Mouse (Mus musculus) retina, postnatal 7 days (tissue): Measurements from ENCODE around the gene Safb.
A peak's percentile ranks its signal among the peaks of the same experiment; 100 is the strongest.

Source experiments
- DNase-seq: peaks from one replicate; pipeline ENCODE4 v3.0.0-alpha.2; 2012; ENCODE audit warnings: low read depth, low spot score

Gene Safb

DNA sequence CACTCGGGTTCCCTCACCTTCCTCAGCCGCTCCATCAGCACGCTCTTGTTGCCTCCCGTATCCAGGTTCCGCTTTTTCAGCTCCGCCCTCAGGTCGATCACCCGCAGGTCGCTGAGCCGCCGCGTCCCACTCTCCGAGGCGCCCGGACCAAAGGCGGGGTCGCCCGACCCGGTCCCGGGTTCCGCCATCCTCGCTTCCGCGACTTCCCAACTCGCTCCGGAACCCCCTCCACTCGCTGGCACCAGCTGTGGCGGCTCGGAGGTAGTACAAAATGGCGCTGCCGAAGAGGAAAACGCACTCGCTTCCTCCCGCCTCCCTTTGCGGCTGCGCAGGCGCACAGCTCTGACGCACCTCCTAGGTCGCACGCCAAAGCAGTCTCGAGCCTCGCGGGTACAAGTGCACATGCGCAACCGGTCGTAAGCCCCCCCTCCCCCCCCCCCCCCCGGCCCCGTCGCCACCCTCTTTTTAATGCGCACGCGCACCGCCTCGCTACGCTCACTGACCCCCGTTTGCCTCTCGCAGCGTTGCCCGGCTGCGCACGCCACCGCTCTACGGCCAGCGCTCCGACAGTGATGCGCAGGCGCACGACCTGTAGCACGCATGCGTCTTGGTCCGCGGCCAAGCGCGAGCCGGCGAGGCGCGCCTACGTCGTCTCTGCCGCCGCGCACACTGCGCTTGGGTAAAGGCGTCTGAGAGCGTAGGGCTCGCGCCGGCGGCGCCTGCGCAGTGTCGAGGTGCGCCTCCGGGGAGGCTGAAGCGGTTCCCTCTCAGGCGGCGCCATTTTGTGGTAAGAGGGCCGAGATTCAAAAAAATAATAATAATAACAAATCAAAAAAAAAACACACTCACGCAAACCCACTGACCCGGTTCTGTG lies at the start of gene Safb, which contains the start of gene Safb2:
Gene Safb (plus strand): TSS at position 569 of the 874 bp plus-strand sequence.
Gene Safb2 (minus strand): TSS at position 329 of the 874 bp plus-strand sequence.
- DNase-seq: peak; percentile 98

DNA sequence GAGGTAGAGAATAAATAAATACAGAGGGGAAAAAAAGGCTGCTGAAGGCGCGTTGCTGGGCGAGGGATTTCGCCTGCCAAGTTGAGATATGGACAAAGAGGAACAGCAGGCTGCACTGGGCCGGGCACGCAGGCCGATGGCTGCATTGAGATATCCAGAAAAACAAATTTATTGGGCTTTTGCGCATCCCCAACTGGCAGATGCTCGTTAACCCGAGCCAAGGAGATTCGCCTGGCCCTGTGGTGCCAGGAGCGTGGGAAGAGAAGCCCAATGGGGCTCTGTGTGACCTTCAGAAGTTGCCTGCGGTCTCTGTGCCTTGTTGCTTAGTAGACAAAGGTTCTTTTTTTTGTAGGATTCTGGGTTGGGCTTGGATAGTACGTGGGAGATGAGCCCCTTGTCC lies 48.4 kb upstream of the Safb start:
- DNase-seq: no peak

DNA sequence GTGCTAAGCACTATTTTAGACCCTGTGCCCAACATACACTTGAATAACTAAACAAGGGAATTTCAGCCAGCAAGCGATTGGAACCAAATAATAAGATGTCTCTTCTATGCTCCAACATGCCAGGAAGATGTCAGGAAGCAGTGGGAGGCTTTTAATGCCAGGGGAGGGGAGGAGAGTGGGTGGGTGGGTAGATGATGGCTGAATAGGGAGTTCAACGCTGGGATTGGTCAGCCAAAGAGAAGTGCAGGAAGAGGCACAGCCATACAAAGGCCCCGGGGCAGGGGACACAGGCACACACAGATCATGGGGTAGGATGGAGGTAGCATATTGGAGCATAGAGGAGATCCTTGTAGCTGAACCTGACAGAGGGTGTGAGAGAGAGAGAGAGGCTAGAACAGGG lies 47.8 kb upstream of the Safb start:
- no peak for DNase-seq

DNA sequence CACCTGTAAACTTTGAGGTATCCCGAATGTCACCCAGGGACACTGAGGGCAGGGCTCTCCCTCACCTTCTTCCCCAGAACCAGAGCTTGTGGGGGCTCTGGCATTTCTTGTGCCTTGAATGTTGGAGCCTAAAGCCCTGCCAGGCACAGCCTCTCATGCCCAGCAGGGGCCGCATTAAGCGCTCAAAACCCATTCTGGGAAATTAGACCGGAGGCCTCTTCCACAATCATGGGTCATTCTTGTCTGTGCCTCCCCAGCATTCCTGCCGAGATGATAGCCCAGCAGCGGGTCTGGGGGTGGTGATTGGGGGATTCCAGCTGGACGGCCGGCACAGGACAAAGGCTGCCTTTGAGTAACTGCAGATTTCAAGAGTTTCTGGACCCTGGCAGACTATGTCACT lies 46.7 kb upstream of the Safb start:
- no peak for DNase-seq

DNA sequence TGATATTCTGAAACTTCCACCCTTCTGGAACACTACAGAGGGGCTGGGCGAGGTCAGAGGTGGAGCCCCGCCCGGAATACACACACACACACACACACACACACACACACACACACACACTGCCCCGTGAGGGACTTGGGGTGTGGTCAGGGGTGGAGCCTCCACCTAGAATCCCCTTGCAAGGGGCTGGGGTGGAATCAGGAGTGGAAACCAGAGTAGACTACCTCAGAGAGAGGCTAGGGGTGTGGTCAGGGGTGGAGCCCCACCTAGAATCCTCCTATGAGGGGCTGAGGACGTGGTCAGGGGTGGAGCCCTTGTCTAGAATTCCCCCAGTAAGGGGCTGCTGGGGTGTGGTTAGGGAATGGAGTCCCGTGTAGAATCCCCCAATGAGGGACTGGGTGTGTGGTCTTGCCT lies 44.1 kb upstream of the Safb start:
- DNase-seq: no peak

DNA sequence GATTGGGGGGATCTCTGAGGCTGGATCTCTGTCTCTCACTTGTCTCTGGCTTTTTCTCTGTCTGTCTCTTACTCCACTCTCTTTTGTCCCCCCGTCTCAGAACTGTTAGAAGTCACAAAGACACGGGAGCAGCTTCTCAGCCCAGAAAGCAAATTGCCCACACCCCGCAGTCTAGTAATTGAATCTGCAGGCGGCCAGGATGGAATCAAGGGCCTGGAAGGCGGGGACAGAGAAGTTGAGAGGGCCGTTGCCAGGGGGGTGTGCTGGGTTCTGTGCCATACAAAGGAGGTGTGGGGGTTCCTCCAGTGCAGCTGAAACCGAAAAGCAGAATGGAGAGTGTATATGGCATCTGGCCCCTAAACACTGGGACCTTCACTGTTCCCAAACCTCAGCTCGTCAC lies 41.9 kb upstream of the Safb start:
- DNase-seq: no peak

DNA sequence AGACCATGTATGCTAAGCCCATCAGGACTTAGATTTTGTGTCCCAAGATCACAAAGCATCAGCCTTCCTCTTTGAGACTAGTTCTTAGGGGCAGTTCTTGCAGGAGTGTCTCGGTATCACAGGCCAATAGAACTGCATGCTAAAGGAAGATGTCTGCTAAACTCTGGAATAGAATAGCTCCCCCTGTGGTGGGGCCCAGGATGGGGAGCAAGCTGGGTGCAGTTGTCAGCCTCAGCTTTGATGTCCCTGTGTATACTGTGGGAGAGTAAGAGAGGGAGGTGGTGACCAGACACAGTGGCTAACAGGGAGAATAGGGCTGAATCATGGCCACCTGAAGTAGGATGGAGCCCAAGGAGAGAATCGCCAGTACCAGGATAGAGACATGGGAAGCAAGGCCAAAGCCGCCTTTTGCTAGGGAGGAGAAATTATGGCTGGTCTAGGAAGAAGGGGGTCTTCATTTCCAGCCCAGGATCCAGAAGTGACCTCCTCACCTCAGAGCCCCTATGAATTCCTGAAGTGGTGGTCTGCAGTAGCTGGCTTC lies 40.9 kb upstream of the Safb start:
- DNase-seq: no peak

DNA sequence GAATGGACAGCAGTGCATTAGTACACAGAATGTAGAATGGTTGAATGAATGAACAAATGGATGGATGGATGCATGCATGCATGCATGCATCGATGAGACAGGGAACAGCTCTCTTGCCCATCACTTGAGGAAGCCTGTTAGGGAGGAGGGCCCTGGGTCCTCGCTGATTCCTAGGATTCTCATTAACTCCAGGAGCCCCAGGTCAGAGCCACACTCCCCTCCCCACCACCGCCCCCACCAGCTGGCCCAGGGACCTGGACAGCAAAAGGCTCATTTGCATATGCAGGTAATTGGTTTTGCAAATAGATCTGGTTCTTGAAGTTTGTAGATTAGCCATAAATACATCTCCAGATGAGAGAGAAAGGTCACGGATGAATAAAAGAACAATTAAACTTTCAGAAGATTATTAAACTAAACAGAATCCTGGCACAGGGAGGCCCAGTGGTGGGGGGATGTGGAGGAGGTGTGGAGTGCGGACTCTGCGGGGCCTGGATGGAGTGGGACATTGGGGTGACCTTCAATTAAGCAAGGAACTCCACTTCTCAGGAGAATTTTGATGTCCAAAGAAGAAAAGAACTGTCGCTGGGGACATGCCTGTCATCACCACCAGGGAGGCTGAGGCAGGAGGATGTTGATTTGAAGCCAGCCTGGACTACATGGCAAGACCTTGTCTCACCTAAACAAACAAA lies 39.8 kb upstream of the Safb start:
- DNase-seq: no peak

DNA sequence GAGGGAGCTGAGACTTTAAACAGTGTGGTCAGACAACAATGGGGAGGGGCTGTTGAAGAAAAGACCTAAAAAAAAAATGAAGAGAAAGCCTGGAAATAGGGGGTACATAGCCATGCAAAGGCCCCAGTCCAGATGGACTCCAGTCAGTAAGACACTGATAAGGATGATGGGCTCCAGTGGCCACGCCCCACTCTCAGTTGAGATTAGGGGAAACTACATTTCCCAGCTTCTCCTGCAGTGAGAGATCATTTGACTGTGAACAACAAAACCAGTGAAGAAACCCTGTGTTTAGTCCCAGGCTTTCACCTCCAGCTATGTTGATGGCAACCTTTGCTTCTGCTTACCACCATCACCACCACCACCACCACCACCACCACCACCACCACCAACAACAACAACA lies 38.7 kb upstream of the Safb start:
- DNase-seq: no peak

DNA sequence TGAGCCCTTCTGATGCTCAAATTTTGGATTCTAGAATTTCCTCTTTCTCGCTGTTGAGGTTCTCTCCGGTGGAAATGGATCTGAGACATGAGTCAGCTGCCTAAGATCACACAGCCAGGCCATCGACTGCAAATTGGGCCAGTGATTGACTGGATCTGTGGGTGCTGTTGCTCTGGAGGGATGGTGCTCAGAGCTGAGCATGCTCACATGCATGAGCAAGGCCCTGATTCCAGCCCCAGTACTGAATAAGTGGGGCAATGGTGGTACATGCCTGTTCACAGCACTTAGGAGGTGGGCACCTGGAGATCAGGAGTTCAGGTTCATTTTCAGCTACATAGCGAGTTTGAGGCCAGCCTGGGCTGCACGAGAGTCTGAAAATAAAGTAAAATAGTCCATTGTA lies 38.0 kb upstream of the Safb start:
- no peak for DNase-seq

DNA sequence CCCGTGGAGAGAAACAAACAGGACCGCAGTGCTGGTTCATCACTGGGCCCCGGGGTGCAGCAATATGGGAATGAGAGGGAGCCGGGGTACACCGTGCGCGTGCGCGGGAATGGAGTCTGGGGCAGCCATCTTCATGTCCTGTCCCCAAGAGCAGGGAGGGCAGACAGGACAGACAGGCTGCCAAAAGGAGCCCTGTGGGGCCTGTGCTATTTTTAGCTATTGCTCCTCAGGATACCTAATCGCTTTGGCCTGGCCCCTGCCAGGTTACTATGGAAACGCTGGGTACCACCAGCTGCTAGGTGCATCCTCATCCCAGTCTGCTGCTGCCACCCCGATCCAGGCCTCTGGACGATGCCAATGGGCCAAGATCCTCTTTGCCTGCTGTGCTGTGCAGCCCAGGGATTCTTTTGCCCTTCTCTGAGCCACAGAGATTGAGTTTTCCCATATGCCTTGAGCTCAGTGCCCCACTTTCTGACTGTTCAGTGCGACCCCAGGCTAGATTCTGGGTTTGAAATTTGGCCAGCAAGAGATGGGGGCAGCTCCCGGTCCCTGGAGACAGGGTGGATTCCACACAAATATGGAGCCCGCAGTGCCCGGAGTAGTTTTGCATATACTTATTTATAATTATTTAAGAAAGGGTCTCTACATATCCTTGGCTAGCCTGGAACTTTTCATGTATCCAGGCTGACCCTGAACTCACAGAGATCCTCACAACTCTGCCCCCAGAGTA lies 37.3 kb upstream of the Safb start:
- DNase-seq: no peak

DNA sequence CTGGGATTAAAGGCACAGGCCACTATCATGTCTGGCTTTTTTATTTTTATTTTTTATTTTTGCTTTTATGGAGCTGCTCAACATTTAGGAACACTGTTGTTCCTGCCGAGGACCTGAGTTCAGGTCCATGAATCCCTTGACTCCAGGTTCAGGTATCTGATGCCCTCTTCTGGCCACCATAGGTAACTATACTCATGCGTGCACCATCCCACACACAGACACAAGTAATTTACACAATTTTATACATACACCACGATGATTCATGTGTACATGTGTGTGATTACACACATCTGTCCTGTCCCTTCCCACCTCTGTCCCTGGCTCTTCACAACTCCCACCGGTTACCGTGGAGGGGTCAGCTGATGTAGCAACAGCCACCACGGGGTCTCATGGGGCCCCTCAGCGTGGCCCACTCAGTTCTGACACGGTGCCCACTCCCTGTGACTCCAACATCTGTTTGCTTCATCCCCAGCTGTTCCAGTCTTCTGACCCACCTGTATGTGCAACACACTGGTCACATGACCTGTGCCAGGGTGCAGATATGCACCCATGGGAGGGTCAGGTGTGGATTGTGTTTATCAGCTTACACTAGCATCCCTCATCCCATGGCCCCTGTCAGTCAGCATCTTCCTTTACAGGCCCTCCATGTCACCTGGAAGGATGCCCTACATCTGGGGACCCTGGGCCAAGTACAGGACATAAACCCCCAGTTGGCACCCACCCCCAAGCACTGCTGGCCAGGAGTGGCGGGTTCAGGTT lies 36.6 kb upstream of the Safb start:
- DNase-seq: no peak

DNA sequence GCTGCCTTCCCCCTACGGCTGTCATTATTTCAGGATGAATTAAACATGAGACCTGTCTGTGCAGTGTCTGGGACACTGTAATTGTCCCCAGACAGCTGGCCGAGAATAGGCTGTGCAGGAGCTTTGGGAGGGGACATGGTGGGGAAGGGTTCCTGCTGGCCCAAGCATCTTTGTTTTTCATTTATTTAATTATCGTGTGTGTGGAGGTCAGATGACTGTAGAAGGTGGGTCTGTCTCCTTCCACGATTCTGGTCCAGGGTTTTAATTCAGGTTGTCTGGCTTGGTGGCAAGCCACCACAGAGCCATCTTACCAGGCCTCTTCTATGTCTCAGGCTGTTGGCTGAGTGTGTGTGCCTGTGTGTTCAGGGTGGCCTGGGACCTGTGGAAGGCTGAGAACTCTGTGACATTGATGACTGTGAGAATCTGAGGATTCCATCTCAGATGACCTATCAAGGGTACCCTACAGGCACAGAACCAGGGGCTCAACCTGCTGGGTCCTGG lies 36.0 kb upstream of the Safb start:
- no peak for DNase-seq

DNA sequence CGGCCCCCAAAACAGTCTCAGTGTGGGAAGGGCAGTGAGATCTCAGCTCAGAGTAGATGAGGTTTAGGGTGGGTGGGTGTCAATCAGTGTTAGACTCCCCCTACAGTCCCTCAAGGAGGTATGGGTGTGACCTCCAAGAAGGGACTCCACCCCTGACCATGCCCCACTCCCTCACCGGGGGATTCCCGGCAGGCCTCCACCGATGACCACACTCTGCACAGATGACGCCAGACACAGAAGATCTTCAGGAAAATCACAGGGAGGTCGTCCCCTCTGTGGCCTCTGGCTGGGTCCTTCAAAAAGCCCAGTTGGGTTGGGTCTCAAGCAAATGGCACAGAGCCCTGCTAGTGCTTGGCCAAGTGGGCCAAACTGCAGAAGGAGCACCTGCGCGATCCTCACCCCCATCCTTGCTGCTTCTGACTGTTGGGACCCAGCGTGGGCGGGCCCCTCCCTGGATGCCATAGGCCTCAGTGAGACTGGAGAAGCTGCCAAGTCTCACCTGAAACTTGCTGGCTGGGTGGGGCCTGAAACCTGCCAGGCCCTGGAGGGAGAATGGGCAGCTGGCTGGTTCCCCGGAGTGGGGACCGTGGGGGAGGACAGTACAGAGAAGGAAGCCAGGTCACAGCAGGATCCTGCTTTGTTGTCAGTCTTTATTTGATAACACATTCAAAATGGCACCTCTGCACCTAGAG lies 33.7 kb upstream of the Safb start:
- DNase-seq: no peak

DNA sequence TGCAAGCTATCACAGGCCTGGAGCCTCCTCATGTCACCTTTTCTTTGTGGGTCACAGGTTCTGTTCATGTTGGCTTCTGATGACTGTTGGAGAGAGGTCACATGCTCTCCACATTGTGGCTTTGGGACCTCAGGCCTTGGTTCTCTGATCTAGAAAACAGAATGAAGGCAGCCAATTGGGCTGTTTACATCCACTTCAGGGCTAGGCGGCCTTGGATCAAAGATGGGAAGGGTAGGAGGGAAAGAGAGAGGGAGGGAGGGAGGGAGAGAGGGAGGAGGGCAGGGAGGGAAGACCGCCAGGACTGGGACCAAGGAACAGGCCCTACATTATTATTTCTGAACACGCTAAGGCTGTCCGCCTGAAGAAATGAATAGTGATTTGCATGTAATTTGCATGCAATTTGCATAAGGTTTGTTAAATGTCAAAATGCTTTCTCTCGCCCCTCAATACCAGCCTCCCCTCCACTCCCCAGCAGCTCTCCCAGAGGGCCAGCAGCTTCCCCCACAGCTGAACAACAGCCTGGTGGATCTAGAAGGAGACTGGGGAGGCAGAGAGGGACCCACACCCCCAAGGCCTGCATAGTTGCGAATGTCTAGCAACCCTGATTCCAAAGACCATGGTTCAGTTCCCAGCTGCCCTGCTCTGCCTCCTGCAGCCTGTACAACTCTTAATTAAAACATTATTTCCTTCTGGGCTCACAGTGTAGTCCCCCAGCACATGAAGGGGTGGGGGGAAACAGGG lies 32.6 kb upstream of the Safb start:
- no peak for DNase-seq

DNA sequence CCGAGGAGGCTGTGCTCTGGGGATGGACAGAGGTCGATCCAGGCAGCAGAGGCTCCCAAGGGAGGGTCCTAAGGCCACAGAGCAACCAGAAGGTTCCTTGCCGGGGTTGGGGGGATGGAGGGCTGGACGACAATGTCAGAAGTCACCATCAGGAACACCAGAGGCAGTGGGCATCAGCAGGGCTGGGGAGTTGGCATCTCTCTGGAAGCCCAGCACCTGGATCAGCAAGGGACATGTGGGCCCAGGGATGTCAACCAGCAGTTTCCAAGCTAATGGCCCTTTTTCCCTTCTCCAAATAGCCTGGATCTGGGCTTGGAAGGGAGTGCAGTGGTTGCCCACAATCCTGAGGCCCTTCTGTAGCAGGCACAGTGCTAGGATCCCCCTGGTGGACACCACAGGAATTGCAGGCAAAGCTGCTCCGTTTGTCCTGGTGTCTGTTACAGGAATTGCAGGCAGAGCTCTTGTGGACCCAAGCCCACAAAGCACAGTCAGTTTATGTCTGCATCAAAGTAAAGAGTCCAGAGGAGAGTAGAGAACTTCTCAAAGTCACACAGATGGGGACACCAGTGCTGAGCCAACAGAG lies 31.8 kb upstream of the Safb start:
- peak; percentile 46 for DNase-seq

DNA sequence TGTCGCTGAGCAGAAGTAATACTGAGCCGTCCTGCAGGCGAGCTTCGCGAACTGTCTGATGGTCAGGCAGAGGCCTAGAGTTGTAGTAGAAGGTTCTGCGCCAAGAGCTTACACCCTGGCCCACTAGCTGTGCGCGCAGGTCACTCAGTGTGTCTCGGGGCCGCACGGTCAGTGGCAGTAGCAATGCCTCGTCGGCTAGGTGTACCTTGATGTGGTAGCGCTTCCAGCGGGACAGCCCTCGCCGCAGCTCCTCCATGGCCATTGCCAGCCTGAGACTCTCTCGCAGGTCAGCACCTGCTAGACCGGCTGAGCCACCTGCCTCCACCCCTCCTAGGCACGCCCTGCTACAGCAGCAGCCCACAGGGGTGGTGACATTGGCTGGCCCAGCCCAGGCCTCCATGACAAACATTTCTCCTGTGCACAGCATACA lies 30.5 kb upstream of the Safb start, which contains the start of gene Gm20219:
Gene Gm20219 (minus strand): TSS at position 266 of the 430 bp plus-strand sequence.
- DNase-seq: no peak

DNA sequence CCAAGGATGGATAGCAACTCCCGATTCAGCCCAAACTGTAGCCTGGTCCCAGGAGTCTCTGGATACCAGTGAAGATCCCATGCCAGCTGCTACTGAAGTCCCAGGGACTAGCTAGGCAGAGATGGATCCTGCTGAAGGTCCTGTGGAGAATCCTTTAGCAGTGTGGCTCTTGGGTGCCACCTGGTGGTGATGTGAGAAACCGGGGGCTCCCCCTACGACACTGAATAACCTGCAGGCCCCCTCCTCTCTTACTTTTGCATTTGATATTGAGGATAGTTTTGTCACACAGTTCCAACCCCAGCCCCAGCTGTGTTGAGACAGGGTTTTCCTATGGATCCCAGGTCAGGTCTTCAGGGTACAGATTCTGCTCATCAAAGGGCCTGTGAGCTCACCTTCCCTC lies 26.2 kb upstream of the Safb start:
- DNase-seq: peak; percentile 64

DNA sequence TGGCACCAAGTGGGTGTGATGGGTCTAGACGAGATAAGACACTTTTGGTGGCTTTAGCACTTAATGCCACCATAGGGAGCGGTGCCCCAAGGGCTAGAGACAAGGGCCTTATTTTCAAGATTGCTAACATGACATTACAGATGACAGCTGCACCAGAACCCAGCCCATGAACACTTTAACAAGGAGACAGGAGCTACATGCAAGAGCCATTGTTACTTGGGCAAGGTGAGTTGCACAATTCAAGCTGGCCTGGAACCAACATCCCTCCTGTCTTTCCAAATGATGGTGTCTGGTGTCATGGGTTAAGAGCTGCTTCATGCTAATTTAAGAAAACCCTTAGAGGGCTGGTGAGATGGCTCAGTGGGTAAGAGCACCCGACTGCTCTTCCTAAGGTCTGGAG lies 25.2 kb upstream of the Safb start:
- no peak for DNase-seq
